Mouse (Mus musculus): ENCODE measurements at regions not wholly inside any gene's neighbourhood (a gene's known extent, or its start where the extent isn't known, plus 50 kb on each side); places are given as distances from the start of the nearest gene placed in this dataset.

DNA sequence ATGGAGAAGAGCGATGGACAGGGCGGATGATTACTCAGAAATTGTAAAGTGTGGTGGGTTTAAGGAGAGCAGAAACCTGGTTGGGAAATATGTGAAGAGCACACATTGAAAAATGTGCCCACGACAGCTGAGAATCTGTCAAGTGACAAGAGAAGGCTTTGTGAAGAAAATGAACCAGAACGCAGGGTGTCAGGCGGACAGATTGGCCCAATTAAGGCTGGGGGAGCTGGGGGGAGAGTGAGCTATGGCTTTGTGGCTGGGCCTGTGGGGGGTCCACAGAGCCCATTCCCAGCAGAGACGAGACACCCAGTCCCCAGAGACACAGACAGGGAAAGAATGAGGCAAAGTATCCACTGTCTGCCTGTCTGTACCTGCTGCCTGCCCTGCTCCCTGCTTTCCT is 153.3 kb downstream of the Shq1 start:
- DNase-seq (ENCODE audit: low spot score in 2 of 2) = no peak

DNA sequence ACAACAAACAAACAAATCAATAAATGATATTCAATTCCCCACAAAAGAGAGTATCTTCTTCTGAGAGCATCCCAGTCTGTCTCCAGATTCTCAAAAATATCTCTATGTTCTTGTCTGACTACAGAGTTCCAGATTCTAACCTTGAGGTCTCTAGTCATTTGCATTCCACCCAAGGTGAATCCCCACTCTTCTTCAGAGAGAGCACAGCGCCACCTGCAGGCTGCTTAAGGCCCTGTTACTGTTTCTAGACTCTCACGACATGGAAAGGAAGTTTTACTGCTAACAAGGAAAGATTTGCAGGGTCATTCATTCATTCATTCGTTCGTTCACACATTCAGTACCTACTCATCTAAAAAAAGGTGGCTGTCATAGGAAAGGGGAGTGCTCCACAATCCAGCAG is 158.3 kb downstream of the Shq1 start:
- no peak for DNase-seq (ENCODE audit: low spot score in 2 of 2)

DNA sequence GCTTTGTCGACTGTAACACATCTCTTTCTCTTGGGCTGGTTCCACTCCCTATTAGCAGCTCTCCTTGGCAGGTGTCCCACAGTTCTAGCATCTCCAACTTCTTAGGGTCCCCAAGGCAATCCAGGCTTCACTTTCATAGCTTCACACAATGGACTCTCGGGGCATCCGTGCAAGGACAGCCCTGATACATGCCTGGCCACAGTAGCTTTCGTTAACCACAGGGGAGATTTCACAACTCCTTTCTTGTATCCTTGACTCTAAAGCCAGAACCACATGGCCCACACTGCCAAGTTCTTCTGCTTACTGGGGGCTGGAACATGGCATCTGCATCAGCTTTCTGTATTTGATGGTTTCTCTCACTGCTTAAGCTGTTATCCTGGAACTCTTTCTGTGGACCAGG is 160.3 kb downstream of the Shq1 start:
- DNase-seq (ENCODE audit: low spot score in 2 of 2) = no peak

DNA sequence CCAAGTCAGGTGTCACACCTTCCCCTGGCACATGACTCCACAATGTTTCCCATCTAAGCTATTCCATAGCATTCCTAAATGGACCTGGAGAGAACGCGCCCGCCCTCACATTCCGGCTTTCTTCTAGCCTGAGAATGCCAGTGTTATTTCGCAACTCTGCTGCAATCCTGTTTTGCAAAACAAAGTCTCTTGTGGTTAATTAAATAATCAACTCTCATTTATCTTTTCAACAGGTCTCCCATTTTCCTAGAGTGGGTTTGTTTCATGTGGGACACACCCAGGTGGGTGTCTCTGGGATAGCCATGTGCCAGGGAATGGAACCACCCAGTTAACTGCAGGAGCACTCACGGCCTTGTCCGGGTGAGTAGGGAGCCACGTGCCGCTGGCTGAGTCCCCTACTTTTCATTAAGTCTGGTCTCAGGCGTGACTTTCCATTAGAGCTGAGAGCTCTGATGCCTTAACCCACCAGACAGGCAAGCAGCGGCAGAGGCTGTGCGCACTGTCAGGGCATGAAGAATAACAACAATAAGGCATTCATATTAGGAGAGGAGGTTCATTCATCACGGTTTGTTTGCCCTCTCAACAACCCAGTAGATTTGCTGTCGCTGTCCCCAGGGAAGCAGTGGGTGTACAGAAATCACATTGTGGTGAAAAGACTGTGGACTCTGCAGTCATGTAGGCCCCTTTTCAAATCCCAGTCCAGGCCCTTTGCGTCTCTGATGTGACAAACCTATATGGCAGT is 165.3 kb downstream of the Shq1 start:
- no peak for DNase-seq (ENCODE audit: low spot score in 2 of 2)

DNA sequence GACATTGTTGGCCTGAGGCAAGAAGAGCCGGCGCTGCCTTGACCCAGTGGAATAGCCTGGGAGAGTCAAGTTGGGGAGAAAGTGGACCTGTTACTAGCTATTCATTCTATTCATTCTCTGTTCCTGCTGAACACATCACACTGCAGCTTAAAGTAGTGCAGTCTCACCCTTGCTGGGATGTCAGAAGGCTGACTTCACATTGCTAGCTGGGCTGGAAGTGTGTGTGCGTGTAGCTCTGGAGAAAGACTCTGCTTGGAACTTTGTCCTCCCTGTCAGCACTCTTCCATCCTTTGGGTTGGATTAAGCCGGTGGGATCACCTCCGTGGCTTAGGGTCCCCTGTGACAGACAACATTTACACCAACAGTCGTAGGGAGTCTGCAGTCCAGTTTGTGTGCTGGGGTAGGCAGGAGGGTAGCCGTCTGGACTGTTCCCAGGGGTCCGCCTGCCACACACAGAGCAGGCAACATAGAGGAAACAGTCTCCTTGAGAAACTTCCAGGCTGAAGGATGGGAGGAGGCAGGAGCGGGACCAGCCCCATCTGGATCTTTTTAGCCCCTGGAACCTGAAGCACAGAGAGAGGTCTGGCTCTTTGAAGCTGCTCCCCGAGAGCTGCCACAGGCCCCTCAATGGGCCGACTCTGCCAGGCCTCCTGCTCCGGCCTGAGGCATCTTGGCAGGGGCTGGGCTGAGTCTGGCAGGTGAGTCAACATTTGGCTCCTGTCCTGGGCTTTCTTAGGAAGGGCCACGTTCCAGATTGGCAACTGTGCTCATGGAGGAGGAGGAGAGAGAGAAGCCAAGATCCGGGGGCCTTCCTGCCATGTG is 167.8 kb downstream of the Shq1 start:
- peak in 1 of 2 experiments; percentile 17 for DNase-seq (ENCODE audit: low spot score in 2 of 2)

DNA sequence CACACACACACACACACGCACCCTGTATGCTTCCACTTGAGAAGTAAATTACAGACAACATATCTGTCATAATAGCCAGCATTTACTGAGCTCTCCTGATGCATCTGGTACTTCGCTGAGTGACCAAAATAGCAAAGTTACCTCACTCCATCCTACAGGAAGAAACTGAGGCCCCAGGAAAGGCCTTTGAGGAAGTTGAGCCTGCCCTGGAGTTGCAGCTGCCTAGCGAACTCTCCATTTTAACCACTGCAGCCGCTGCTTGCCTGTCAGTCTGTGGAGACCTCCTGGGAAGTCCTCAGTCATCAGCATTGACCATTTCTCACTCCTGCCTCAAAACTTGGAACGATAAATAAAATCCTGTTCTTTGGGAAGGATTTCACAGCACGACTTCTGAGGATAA is 168.8 kb downstream of the Shq1 start:
- DNase-seq (ENCODE audit: low spot score in 2 of 2) = no peak

DNA sequence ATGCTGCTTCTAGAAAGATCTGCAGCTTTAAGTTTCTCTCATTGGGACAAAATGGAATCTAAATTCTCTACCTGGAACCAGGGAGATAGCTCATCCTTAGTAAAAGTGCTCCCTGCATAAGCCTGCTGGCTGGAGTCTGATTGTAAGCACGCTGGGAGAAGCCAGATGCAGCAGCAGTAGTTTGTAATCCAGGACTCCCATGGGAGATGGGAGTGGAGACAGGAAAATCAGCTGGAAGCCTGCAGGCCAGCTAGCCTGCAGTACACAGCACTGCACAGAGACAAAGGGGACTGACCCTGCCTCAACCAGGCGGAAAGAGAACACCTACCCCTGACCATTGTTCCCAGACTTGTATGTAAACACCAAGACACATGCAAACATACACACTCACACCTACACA is 170.2 kb downstream of the Shq1 start:
- DNase-seq (ENCODE audit: low spot score in 2 of 2) = no peak

DNA sequence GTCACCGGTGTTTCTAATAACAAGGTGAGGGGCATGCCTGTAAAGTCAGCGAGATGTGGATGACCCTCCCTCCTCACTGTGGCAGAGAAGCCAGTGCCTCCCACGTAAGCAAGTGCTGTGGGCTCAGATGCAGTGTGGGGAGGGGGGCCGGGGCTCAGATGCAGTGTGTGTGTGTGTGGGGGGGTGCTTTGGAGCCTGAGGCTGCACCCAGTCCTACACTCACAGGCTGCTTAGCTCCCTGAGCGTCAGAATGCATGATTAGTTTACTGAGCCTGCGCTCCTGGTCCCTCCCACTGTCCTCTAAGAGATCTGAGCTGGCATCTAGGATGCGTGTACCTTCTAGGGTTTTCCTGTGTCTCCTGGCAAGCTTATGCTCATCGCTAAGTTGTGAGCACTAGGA is 170.9 kb downstream of the Shq1 start:
- DNase-seq (ENCODE audit: low spot score in 2 of 2) = no peak

DNA sequence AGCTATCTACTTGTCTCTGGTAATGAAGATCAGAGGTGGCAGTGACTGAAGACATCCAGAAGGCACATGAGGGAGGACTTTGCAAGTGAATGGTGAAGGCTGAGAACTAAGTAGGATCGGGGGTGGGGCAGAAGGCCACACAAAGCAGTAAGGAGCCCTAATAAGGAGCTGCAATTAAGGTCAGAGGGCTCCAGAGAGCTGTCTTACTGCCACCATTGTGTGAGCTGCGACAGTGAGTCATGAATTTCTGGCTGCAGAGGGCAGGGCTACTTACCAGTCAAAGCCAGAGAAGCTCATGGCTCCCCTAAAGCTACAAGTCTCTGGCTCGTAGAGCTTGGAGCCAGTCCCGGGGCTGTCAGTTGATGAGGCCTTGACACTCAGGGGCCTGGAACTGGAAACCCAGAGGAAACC is 172.1 kb downstream of the Shq1 start:
- DNase-seq (ENCODE audit: low spot score in 2 of 2) = no peak

DNA sequence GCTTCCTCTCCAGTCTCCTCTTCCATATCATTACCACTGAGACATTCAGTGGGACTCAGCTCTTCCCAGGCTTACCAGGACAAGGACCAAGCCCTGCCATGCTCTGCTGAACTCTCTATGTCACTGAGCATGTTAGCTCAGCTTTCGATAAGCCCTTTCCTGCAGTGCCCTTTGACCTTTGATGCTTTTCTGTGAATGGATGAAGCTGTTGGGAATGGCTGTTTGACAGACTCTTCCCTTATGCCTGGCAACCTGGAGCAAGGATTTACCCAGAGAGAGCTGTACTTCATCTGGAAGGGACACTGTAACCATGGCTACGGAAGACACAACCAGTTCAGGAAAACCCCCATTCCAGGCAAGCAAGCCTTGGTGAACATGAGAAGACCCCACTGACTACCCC is 172.8 kb downstream of the Shq1 start:
- DNase-seq (ENCODE audit: low spot score in 2 of 2) = no peak

DNA sequence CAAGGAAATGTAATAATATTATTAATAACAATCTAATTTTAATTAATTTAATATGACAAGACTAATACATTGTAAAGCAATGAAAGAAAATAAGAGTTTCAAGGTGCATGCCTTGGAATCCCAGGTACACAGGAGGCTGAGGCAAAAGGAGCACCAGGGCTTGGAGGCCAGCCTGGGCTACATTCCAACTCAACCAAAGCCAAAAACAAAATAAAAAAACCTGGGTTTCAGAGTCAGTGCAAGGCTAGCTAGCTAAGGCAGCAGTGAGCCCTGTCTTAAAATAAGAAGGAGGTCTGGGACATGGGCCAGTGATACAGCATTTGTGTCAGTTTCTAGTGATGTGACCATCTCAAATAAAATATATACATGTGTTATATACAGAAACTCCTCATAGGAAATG is 174.8 kb downstream of the Shq1 start:
- no peak for DNase-seq (ENCODE audit: low spot score in 2 of 2)

DNA sequence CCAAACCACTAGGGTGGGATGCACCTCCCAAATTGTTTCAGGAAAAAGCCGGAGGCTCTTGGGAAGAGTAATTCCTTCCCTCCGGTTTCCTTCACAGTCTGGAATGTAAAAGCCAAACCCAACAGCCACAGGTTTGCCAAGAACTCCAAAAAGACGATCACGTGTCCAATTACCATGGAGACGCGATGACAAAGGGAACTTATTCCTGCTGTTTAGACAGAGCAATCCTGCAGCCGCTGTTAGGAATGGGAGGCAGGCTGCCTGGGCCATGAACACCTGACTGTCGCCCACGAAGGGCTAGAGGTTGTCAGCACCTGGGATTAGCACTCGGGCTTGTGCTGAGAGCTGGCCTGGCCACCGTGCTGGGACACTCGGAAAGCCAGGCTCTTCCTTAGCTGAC is 175.8 kb downstream of the Shq1 start:
- DNase-seq (ENCODE audit: low spot score in 2 of 2) = peak; percentile 33 to 63

DNA sequence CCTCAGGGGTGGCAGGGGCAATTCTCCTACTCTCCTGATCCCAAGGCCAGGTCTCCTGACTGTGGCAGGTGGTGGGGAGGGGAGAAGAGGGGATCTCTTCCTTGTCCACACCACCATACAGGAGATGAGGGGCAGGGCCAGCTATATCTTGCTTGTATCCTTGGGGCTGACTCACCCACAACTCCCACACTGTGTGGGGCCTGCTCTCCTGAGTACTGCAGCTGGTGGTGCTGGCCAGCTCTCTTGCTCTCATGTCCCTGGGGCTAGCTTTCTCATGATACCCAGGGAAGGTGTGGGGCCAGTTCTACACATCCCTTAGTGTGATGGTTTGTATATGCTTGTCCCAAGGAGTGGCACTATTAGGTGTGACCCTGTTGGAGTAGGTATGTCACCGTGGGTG is 177.4 kb downstream of the Shq1 start:
- no peak for DNase-seq (ENCODE audit: low spot score in 2 of 2)

DNA sequence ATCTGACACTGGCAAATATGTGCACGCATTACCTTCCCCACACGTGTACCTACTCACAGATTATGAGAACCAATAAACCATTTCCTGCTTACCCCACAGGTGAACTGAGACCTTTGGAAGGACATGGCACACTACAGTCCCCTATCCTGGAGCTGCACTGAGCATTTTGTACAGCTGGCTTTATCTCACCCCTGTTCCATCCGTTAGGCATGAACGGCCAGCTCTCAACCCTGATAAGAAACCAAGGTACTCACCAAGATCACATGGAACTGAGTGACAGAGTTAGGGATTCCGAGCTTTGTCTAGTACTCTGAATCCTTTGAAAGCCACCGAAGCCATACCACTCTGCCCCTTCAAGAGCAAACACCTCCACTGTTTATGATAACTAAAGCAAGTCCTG is 179.1 kb downstream of the Shq1 start:
- no peak for DNase-seq (ENCODE audit: low spot score in 2 of 2)

DNA sequence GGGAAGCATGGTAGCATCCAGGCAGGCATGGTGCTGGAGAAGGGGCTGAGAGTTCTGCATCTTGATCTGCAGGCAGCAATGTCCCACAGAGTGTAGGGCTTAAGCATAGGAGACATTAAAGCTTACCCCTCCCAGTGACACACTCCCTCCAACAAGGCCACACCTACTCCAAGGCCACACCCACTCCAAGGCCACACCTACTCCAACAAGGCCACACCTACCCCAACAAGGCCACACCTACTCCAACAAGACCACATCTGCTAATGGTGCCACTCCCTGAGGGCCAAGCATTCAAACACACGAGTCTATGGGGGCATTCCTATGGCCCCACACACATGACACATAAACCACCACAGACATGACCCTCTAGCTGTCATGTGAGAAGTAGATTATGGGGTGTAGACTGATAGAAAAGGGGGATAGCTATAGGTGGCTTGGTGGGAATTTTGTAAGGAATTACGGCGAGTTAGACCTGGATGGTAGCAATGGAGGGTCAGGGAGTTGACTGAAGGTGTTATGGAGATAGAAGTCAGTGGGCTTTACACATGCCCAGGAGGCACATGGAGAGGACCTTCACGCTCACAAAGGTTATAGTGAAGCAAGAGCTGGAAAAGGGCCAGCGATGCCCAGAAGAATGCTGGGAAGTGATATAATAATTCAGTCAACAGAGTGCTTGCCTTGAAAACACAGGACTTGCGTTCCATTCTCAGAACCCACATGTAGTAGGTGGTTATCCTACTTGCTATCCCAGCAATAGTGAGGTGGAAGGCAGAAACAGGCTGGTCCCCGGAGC is 179.8 kb downstream of the Shq1 start:
- DNase-seq (ENCODE audit: low spot score in 2 of 2) = no peak

DNA sequence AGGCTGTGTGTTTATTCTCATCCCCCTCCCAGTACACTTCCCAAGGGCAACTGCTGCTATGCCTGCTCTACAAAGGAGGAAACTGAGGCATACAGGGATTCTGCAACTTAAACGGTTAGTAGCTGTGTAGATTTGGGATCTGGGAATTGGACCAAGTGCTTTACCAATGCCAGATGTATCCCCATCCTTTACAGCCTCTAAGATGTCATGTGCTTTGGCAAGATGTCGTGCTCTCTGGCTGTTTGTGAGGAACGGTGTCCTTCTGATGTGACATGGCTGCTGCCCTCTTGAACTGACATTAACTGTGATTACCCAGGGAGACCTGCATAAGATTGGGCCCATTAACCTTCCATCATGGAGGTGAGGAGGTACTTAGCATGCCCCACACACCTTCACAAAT is 187.1 kb downstream of the Shq1 start:
- DNase-seq (ENCODE audit: low spot score in 2 of 2) = no peak

DNA sequence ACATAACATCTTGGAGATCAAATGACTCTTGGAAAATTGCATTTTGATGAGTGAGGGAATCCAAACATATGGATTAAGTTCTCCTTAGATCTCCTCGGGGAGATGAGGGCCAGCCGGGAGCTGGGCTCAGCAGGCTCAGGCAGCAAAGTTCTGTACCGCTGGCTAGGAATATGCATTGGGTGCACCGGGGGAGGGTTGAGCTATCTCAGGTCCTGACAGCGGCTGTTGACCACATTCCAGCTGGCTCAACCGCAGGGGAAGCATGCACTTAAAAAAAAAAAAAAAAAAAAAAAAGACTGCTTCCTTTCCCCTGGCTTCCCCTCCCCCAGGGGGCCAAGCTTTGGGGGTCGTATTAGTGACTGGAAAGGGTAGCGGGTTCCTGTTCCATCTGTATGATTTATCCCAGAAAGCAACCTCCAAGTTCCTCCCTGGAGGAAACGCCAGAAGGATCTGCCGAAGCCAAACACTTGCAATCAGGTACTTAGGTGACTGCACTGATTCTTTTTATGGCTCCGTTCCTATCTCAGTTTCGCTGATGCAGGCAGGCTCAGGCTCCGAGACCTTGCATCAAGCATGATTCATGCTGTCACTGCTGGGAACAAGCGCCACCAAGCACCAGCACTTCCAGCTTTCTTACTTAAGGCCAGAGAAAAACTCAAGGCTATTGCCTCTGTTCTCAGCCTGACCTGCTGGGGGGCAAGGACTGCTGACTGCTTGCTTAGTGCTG is 187.7 kb downstream of the Shq1 start:
- DNase-seq (ENCODE audit: low spot score in 2 of 2) = no peak

DNA sequence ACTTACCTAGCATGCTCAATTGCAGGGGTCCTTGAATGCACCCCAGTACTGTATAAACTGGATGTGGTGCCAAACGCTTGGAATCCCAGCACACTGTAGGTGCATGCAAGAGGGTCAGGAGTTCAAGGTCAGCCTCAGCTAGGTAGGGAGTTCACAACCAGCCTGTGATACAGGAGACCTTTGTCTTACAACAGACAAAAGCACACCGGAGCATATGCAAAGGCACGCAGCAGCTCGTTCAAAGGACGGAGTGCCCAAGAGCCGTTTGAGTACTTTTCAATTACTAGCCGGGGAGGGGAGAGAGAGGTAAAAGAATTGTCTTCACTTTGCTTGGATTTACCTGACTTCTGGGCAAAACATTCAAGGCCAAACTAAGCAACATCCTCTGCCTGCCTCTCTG is 188.4 kb downstream of the Shq1 start:
- DNase-seq (ENCODE audit: low spot score in 2 of 2) = no peak

DNA sequence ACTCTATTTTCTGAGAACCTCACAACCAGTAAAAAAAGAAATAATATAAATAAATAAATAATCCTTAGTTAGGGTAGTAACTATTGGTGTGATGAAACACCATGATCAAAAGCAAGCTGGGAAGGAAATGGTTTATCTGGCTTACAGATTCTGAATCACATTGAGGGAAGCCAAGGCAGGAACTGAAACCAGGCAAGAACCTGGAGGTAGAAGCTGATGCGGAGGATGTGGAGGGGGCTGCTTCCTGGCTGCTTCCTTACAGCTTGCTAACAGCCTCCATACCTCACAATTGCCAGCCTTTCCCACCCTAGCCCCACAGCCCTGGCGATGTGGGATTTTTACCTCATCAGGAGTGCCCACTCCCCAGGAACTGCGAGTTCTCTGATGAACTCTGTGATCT is 190.4 kb downstream of the Shq1 start:
- DNase-seq (ENCODE audit: low spot score in 2 of 2) = no peak

DNA sequence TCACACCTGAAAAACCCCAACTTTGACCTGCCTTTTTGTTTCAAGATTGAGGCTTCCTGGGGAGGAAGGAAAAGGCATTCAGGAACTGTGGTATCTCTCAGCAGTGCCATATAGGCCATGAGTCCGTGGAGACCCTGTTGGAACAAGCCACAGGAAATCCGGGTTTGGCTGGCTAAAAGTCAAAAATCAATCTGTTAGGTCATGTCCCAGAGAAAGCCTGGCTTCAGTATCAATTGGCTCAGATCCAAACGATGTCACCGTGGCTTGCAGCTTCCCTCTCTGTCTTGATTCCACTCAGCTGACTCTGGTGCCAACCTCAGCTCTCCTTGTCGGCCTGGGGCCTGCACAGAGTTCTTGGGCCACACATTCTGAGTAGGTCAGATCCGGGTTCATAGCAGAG is 191.1 kb downstream of the Shq1 start:
- no peak for DNase-seq (ENCODE audit: low spot score in 2 of 2)

DNA sequence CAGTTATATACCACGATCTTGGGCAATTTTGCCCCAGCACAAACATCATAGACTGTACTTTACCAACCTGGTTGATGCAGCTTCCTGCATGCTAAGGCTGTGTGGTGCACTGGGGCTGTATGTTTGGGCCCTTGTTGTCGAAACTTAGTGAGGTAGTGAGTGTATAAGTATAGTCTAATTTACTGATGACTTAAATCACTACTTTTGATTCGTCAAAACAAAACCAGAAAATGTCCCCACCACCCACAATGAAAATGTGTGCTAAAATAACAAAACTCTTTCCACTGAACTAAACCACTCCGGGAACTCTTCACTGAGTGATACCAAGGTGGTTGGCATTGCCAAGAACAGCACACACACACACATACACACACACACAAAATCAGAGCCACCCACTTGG is 191.5 kb downstream of the Shq1 start:
- DNase-seq (ENCODE audit: low spot score in 2 of 2) = no peak
